Mouse (Mus musculus): ENCODE data around the gene Rc3h2.

Rc3h2 gene

DNA sequence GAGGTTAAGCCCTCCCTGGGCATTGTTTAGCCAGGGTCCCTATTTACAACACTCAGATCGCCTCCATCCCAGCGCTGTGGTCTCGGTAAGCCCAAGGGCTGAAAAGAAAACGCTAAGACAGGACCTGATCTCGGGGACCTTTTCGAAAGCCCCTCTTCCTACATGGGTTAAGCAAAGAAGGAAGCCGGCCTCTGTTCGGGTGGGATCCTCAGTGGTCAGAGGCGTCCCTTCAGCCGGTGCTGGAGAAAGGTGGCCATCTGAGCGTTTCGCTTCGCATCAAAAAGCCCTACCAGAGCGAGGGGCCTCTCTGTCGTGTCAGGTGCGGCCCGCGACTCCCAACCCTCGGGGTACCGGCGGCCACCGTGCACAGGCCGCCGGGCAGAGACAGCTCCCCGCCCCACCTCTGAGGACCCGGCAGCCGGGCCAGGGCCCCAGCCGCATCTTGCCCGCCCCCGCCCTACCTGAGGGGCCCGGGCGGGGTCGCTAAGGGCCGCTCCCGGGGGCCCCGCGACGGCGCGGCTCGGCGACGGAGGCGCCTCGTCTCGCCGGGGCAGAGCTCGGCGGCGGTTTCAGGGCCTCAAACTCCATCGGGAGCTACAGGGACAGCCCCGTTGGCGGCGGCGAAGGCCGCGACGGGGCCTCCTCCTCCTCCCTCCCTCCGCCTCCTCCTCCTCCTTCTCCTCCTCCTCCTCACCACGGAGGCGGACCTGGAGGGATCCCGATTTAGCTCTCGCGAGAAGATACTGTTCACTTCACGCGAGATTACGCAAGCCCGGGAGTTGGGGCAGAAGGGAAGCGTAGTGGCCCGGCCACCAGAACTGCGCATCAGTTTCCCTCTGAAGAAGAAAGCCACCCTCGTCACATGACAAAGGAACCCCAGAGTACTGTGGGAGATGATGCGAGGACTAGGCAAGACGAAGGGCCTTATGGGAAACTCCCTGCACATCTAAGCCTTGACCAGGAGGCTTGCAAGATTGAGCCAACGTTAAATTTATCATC lies at the start of gene Rc3h2:
Gene Rc3h2, minus strand, starts transcription at position 598 of the 999 bp plus-strand sequence.
- peak; percentile 88 to 94 for DNase-seq

DNA sequence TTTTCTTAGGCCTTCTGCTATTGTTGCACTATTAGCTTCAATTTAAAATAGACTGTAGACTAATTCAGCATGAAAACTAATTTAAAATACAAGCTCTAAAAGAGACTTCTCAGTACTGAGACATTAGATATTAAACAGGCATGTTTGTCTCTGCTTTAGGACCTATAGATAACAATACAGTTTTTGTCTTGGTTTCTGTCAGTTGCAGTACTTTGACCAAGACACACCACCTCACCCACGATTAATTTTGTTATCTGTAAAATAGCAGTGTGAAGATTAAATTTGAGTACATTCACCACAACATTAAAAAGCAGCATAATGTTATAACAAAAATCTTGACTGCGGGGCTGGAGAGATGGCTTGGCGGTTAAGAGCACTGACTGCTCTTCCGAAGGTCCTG lies 43.6 kb upstream of the Rc3h2 start:
- no peak for DNase-seq

DNA sequence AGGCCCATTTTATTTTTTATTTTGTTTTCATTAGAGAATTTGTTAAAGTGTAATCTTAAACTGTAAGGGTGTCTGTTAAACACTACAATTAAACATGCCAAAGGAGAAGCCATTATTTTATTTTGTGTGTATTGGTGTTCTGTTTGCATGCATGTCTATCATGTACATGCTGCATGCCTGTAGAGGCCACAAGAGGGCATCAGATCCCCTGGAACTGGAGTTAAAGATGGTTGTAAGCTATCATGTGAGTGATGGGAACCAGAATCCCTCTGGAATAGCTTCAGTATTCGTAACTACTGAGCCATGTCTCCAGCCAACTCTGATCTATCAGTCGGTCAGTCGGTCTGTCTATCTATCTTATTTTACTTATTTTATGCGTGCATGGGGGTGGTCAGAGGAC lies 38.0 kb upstream of the Rc3h2 start:
- no peak for DNase-seq

DNA sequence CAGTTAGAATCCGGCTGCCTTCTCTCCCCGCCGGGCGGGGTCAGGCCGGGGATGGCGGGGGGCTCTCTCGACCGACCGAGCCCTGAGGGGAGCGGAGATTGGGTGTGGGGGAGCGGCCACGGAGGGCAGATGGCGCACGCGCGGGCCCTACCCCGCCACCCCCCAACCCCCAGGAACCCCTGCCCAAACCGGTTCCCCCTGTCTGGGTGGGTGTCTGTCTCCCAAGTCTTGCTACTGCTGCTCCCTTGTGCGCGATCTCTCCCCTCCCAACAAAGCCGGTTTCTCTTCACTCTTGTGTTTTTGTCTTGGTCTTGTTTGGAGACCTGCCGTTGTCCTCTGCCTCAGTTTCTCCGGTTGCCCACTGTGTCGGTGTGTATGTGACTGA lies 29.7 kb upstream of the Rc3h2 start:
- no peak for DNase-seq

DNA sequence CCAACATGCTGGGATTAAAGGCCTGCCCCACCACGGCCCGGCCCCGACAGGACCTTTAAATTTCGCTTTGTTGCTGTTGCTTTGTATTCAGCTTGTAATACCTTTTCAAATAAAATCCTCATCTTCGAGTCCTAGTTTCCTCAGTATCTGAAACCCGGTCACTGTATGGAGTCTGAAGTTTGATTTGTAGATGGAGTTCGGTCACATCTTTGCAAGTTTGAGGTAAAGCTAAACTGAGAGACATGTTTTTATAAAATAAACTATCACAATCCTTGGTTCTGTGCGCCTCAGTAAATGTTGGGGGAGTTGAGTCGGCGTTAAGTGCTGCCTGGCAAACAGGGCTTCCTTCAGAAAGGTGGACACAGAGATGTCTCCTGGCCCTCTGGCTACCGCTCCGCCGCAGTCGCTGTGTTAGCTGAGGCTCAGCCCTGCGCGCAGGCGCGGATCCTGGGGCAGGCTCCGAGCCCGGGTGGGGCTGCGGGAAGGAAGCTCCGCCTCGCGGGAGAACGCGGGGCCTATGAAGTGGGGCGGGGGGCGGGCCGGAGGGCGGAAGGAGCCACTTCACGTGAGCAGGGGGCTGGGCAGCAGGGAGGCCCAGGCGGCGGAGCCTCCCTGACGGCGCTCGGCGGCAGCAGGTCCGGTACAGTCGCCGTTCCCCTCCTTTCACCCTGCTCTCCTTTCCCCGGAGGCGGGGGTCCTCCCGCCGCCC lies 29.1 kb upstream of the Rc3h2 start:
- DNase-seq: peak; percentile 88 to 91

DNA sequence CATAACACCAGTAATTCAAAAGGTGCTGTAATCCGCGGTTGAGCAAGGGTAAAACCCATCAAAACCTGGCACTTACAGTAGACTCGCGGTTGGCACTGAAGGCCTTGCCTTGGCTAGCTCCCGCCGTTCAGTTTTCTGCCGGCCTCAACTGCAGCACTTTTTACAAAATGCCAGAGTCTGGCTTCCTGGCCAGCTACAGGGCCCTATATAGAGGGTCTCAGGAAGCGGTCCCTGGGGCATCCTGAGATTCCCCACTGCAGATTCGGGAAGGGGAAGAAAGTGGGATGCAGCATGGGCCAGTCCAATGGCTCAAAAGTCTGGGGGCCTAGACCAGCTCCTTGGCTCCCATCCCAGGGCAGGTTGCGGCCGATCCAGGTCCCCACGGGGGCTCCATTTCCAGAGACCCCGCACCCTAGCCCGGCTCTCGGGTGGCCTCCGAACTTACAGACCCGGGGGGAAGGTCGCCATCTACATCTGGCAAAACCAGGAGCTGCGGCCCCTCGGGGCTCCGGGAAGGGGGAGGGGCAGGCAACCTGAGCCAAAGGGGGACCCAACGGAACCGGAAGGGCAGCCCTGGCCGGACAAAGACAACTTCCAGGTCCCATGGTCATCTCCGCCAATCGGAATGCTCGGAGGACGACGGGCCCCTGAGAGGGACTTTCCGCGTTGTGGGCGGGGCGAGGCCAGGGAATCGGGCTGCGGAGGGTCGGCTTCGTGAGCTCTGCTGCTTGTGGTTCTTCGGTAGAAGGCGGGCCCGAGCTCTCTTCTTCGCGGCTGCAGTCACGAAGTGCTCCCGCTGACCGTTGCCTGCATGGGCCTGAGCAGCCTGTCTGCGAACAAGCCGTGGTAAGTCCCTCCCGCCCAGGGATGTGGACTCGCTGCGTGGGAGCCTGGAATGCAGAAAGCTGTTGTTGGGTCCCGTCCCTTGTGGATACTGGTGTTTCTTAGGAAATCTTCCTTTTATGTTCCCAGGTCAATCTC lies 20.2 kb upstream of the Rc3h2 start, which contains the start of the genes Zbtb26, Zbtb6 and Rabgap1:
Gene Zbtb26, minus strand, starts transcription at position 525 of the 981 bp plus-strand sequence.
Gene Zbtb6, minus strand, starts transcription at position 561 of the 981 bp plus-strand sequence.
Gene Rabgap1, plus strand, starts transcription at position 669 of the 981 bp plus-strand sequence.
- peak; percentile 85 to 90 for DNase-seq

DNA sequence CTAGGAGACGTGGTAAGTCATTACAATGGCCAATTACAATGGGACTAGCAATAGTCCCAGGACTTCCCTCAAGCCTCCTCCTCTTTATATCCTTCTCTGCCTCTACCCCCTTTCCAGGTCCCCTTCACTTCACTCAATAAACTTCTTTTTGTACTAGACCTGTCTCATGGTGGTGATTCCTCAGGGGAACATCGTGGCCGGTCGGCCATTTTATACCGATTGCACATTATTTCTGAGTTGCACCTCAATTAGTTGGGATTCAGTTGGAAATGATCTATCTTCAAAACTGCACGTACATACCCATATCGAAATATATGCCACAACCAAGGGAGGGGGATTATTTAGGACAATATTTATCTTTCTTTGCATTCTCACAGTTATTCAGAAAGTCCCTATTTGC lies 8.9 kb upstream of the Rc3h2 start:
- DNase-seq: no peak

DNA sequence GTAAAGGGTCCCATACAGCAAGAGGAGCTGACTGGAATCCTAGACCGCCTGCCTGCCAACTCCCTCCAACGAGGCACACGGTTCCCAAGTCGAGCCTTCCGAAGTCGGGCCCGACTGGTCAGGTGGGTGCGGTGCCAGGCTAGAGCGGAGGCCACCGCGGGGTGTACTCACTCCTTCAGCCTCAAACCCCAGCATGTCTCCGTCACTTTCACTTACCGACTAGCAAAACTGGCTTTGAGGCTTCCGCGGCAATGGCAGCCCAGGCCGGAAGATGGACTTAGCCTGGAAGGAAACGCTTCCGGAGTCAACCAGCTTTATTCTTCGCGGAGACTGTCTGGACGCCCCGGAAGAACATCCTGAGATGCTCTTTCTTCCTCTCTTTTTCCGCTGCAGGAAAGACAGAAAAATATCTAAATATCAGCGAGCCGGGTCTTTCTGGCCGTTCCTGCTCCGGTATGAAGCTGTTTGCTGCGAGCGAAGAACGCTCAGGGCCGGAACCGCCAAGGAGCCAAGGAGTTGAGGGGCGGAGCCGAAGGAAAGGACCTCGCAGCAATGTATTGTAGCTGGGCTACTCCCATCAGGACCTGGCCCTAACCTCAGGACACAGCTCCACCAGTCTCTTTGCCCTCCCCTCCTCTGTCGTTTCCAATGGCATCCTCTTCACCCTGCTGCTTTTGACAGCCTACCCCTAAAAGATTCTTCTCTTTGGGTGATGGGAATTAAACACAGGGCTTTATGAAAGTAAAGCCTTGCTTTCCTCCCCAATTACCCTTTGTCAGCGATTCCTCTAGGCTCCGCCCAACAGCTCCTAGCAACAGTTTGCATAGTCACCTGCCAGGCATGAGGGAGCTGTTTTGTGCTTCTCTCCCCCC lies 8.1 kb upstream of the Rc3h2 start:
- DNase-seq: peak; percentile 62 to 79

DNA sequence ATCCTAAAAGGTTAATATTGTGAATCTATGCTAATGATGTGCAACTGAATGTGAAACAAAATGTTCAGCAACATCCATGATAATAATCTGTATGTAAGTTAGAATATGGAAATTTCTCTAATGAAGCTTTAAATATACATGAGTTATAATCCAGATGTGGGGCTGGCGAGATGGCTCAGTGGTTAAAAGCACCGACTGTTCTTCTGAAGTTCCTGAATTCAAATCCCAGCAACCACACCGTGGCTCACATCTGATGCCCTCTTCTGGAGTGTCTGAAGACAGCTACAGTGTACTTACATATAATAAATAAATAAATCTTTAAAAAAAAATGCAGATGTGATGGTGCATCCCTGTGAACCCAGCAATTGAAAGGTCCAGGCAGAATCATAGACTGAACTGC lies 968 bp upstream of the Rc3h2 start:
- no peak for DNase-seq

DNA sequence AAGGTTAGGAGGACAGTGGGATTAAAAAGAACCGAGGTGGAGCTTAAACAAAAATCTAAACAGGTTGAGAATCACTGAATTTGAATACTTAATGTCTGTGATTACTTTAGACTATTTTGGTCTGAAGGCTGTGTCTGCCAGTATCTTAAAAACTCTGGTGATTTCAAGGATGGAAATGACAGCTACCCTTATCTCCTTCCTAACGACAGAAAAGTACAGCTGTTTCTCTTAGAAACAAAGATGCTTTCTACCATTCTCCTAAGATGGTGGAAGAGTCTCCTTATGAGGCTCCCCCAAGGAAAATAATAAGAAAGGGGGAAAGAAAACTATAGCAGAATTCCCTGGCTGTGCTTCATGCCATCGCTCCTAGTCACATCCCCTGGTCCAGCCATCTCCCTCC lies 800 bp downstream of the Rc3h2 start:
- DNase-seq: no peak

DNA sequence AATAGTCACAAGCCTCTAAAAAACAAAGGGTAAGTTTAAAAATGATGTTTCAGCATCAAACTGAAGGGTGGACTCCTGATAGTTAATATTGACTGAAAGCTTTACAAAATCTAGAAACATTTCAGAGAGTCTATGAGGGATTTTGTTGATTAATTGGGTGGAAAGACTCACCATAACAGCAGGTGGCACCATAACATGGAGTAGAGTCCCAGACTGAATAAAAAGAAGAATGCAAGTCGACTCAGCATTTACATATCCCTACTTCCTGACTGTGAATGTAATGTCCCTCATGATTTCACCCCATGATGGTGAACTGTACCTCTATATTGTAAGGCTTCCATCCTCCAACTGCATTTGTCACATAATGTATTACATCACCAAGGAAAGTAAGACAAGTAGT lies 27.2 kb downstream of the Rc3h2 start:
- DNase-seq: no peak

DNA sequence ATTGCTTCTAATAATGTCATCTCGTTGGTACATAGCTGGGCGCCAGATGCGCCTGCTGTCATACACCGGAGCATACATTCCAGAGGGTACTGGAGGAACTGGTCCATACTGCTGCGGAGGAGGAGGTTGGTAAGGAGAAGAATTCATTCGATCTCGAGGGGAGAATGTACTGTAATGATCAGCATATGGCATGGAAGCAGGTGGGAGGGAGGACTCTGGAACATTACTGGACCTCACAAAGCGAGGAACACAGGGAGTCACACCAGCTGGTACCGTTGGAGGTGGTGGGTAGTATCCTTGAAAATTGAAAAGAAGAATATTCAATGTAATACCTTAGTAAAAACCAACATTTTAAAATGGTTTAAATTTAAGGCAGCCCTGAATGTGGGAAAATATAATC lies 39.8 kb downstream of the Rc3h2 start:
- DNase-seq: no peak

DNA sequence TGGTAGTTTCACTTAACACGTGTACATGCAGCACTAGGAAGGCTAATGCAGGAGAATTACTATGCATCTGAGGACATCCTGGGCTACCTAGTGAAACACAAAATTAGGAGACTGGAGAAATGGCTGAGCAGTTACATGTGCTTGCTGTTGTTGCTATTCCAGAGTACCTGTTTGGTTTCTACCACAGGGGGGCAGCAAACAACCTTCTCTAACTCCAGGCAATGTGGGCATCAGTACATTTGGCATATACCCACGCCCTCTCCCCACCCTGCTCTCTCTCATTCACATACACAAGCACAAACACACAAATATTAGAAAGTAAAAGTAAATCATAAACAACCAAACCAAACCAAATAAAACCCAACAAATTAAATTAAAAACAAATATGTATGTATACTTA lies 42.5 kb downstream of the Rc3h2 start:
- DNase-seq: peak; percentile 17 to 20

DNA sequence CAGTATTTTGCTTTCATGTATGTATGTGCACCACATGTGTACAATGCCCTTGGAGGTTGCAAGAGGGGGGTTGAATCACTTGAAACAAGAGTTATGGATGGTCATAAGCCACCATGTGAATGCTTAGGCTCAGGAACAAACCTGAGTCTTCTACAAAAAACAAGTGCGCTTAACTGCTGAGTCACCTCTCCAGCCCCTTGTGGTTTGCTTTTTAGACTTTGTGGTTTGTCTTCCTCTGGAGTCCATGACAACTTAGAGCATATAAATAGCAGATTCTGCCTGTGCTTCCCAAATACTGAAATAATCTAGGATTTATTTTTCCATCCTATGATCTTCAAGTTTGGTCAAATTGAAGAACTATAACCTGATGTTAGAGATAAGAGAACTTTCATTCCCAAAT lies 46.7 kb downstream of the Rc3h2 start:
- DNase-seq: no peak

DNA sequence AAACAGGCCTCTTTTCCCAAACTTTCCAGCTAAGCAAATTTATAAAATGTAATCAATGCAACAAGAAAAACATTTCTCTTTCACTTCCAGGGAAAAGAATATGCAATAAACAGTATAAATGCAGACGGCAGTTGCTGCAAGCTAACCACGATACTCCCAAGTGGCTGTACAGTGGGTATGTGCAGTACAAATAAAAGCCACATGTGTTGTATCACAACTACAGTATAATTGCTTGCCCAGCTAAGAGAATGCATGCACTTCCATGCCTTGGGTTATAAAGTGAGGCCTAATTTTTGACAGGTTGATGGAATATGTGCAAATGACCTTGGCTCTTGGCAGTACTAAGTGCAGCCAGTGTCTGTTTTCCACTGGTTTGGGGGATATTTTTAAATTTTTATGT lies 52.1 kb downstream of the Rc3h2 start:
- no peak for DNase-seq

DNA sequence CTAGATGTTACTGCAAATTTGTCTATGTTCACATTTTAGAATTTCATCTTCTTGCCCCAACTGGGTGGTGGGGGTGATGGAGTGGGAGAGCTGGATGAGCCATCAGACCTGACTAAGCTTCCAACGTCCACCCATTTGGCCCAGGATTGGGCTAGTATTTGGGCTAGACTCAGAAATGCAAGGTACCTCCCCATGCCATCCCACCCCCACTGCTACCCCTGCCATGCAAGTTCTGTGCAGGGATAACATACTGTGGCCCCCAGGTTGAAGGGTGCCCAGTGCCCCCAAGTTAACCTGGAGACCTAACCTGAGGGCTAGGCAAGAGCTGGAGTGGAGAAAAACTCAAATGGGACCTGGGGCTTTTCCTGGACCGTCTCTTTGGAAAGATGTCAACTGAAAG lies 62.8 kb downstream of the Rc3h2 start:
- DNase-seq: peak in 1 of 2 experiments; percentile 7

DNA sequence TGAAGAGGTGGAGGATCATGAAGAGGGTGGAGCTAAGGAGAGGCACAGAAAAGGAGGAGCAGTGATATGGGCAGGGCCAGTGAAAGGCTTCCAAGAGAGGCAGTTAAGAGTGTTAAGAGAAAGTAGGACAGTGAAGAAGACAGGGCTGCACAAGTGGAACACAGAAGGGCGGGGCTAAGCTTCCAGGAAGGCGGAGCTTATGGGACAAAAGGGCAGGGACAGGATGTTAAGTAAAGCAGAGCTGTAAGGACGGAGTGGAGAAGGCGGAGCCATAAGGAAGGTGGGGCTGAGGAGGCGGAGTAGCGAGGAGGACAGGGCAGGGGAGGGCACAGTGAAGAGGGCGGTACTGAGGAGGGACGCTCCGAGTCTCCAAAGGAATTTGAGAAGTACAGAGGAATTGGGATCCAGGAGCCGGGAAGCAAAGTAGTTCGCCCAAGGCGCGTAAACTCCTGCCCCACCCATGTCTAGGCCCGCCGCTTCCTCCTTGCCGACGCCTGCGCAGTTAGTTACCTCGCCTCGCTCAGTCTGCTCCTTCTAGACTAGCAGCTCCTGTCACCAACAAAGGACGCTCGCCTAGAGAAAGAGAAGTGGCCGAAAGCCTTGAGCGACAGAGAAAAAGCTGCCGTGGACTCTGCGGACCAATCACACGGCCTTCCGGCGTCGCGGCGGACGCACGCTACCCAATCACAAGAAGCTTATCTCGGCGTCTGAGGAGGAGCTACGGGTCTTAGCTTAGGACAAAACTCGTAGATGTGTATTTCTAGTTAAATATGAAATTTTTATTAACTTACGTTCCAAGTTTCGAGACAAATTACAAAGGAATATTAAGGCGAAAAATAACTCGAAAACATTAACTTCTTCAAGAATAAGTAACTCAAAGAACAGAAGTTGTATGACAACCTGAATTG lies 63.8 kb downstream of the Rc3h2 start, which contains the start of gene Pdcl:
Gene Pdcl, minus strand, starts transcription at position 700 of the 908 bp plus-strand sequence.
- DNase-seq: peak; percentile 93 to 98

DNA sequence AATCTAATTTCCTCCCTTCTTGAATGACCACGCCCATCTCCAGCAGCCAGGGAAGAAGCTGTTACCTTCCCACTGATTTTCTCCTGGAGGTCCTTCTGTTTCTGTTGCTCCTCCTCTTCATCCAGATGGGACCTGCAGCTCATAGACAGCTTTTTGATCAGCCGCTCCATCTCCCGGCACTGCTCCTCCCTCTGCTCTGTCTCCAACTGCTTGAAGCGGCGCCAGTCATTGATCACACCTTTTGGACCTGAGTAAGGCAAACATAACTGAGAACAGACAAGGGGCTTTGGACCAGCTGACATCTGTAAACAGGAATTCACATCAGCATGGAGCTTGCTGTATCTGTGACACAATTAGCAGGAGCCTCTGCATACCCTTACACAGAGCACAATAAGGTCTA lies 67.1 kb downstream of the Rc3h2 start:
- no peak for DNase-seq

DNA sequence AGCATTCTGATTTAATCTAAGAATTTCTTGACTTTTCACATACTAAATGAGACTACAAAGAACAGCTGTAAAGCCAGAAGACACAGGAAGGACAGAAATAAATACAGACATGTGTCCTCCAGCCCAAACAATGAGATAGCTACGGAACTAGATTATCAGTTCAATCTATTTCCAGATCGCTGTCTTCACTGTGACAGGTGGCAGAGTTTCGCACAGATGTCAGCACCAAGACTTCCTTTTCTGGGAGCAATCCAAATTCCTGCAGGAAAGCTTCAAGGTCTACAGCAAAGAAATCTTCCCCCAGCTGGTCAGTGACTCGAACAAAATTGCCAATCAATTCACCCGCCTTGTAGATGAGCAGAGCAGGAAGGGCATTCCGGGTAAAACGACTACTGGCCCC lies 71.0 kb downstream of the Rc3h2 start:
- DNase-seq: no peak

DNA sequence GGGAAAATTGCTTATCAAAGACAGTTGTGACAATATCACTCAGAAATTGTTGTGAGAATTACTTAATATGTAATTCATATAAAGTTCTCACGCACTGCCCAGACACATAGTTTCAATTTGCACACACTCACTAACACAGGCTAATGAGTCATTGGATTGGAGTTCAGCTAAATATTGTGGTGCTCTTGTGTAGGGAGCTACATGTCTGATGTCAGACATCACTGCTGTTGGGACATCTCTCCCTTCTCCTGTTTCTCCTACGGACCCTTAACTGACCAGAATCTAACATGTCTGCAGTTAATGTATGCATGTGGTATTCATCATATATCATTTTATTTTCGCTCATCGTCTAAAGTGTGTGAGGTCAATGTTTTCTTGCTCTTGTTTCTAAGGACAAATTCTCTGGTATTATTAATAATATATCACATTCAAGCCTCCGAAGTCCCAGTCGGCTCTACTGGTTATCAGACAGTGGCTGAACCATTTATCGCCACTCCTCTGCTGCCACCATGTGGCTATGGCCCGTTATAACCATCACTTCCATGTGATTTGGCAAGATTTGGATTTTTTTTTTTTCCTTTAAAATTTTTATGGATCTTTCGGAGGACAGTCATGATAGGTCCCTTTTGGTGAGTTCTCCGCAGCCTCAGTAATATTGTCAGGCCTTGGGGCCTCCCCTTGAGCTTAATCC lies 84.1 kb downstream of the Rc3h2 start:
- DNase-seq: no peak

All from thymus, adult 18-20 months (tissue).